Mouse (Mus musculus): ENCODE data around the gene Lrrfip1.

DNA sequence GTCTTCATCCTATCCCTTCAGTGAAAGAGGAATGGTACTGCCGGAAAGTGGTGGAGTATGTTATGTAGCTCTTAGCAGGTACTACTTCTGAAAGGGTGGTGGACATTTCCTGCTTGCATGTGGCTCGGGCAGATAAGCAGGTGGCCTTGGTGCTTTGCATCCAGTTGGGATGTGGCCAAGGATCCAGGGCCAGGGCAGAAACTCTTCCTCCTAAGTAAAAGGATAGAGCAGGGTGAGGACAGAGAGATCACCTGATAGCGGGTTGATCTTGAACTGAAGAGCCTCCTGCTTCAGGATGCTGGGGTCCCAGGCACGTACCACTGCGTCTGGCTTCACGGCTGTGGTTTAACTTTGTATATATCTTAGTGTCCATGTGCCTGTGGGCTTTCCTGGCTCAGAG, 10.7 kb downstream of the Lrrfip1 start:
- TF ChIP-seq POLR2A (IDR thresholded peaks at IDR 0.05; ENCODE audit: control insufficient read depth, low read depth, low read length) (no peak), CTCF (IDR thresholded peaks at IDR 0.05; ENCODE audit: control insufficient read depth, insufficient read depth, insufficient replicate concordance, low read depth, low read length) (no peak)
